ENCODE assay signal across 8 mouse cellular contexts in genomic region chrX:139209829-139210225, GRCm38 (mm10). TPM values are rescaled to one million over a fixed set of nuclear protein-coding genes. Genes with fewer than 3 reads are reported as not detected.
DNase-seq lines count a peak whose midpoint lies in the region; ATAC-seq and TF ChIP-seq lines count a peak whose summit lies in the region.

Gene Mum1l1, plus strand, starts transcription at chrX:139210042.

- H3K4me3 ChIP-seq in ES-E14 (ENCODE audit: insufficient read depth in 1 of 2, low read depth in 1 of 2, low read length in 2 of 2, poor library complexity in 1 of 2, severe bottlenecking in 1 of 2): peak within 1 kb of the TSS; percentile 69 to 70
- H3K4me3 ChIP-seq in forebrain, embryonic 14.5 days (ENCODE audit: low read depth, low read length): peak within 1 kb of the TSS; percentile 38
- peak within 1 kb of the TSS; percentile 59 for H3K4me3 ChIP-seq in heart, postnatal 0 days (ENCODE audit: low read depth, low read length)

- no peaks in the 10 kb centered on the region for H3K4me1 ChIP-seq in ES-E14 (ENCODE audit: control insufficient read depth in 2 of 2, insufficient read depth in 2 of 2, low read length in 2 of 2, poor library complexity in 1 of 2)
- no peaks in the 10 kb centered on the region for H3K4me1 ChIP-seq in forebrain, embryonic 14.5 days (ENCODE audit: control insufficient read depth, insufficient read depth, low read length)
- no peaks in the 10 kb centered on the region for H3K4me1 ChIP-seq in heart, postnatal 0 days (ENCODE audit: control insufficient read depth, insufficient read depth)

- no peaks in the 10 kb centered on the region for H3K27me3 ChIP-seq in forebrain, embryonic 14.5 days (replicated peaks; ENCODE audit: control insufficient read depth, insufficient read depth, low read length)
- H3K27me3 ChIP-seq in heart, postnatal 0 days (ENCODE audit: control insufficient read depth, insufficient read depth, low read length): no peaks in the 10 kb centered on the region

- WGBS in forebrain, embryonic 14.5 days: 30% methylated on average over 31 of the region's 31 CpGs
- 15% methylated on average over 29 of the region's 31 CpGs for WGBS in heart, postnatal 0 days

- H3K36me3 ChIP-seq in ES-E14 (ENCODE audit: control insufficient read depth, insufficient read depth, low read length, poor library complexity, severe bottlenecking): no peaks in the 10 kb centered on the region
- H3K36me3 ChIP-seq in forebrain, embryonic 14.5 days (ENCODE audit: control insufficient read depth, insufficient read depth, low read length): no peaks in the 10 kb centered on the region
- no peaks in the 10 kb centered on the region for H3K36me3 ChIP-seq in heart, postnatal 0 days (replicated peaks; ENCODE audit: control insufficient read depth, insufficient read depth, low read length)

- no peak within 1 kb of the TSS for H3K27ac ChIP-seq in ES-E14 (ENCODE audit: insufficient read depth, low read depth, low read length, poor library complexity, severe bottlenecking)
- no peak within 1 kb of the TSS for H3K27ac ChIP-seq in forebrain, embryonic 14.5 days (ENCODE audit: low read depth, low read length)
- H3K27ac ChIP-seq in heart, postnatal 0 days (ENCODE audit: low read depth): peak within 1 kb of the TSS; percentile 64

- peak; percentile 70; the same call in 1 of the 2 replicates for ATAC-seq in cerebellum, adult (ENCODE audit: insufficient number of reproducible peaks, low FRiP score, low TSS enrichment)
- peak; percentile 97 for ATAC-seq in forebrain, embryonic 14.5 days
- ATAC-seq in heart, postnatal 0 days (ENCODE audit: insufficient read depth, low read depth): peak; percentile 96

- peak within 1 kb of the TSS; percentile 57; the same call in 1 of the 2 replicates for H3K9ac ChIP-seq in ES-E14 (ENCODE audit: insufficient read depth, low read depth, low read length, poor library complexity, severe bottlenecking)
- peak within 1 kb of the TSS; percentile 46; the same call in 1 of the 2 replicates for H3K9ac ChIP-seq in forebrain, embryonic 14.5 days (ENCODE audit: low read length)
- H3K9ac ChIP-seq in heart, postnatal 0 days (replicated peaks; ENCODE audit: low read depth, low read length): peak within 1 kb of the TSS; percentile 50

- no peaks in the 10 kb centered on the region for H3K9me3 ChIP-seq in ES-E14 (ENCODE audit: control insufficient read depth, insufficient read depth, low read depth, low read length)
- H3K9me3 ChIP-seq in forebrain, embryonic 14.5 days (replicated peaks; ENCODE audit: control insufficient read depth, low read length): no peaks in the 10 kb centered on the region
- H3K9me3 ChIP-seq in heart, postnatal 0 days (replicated peaks; ENCODE audit: control insufficient read depth, low read length): no peaks in the 10 kb centered on the region

- peak; percentile 30 for DNase-seq in ES-E14 (ENCODE audit: low read depth, low spot score)
- DNase-seq in forebrain, embryonic 14.5 days (ENCODE audit: low spot score): peak; percentile 61
- peak; percentile 66 for DNase-seq in heart, postnatal 0 days (ENCODE audit: low spot score)
- peak; percentile 71 to 74 for DNase-seq in kidney, postnatal 25 days
- peak; percentile 78 for DNase-seq in lung, postnatal 10 days
- peak; percentile 77 for DNase-seq in retina, postnatal 1 day
- DNase-seq in urinary bladder, postnatal 10 days (ENCODE audit: low spot score): peak; percentile 10

- no peak for TF ChIP-seq CTCF in heart, postnatal 0 days (IDR thresholded peaks at IDR 0.05; ENCODE audit: low read depth)

- in situ Hi-C loops in ES-E14 (cut with MboI; ENCODE audit: low sequenced_read_pairs in 2 of 2, unreplicated experiment in 2 of 2): no loop called here

- no peak for TF ChIP-seq EP300 in heart, postnatal 0 days (IDR thresholded peaks at IDR 0.05; ENCODE audit: low read depth)

- peak within 1 kb of the TSS; percentile 58 for H3K4me2 ChIP-seq in forebrain, embryonic 14.5 days (ENCODE audit: low read length)
- H3K4me2 ChIP-seq in heart, postnatal 0 days (ENCODE audit: low read depth, low read length): peak within 1 kb of the TSS; percentile 66

TF ChIP-seq in ES-E14, 5 proteins besides CTCF, POLR2A, EP300 and RAD21:
- TF ChIP-seq CHD2 (IDR thresholded peaks at IDR 0.05; ENCODE audit: low read depth, low read length) (no peak), ZC3H11A (IDR thresholded peaks at IDR 0.05; ENCODE audit: borderline replicate concordance, low read depth, low read length) (no peak)

RNA-seq across cellular contexts. Expression of gene Mum1l1, which starts in this region (rescaled TPM):
- 4.1 and 7.7 TPM in 2 replicates for total RNA-seq in ES-E14 (2012; rRNA removed)
- 8.9 and 9.5 TPM in 2 replicates for polyA plus RNA-seq in forebrain, embryonic 14.5 days (2014; fragmentation: Nextera tagmentation; extraction: Ambion mirVana)
- 8.4 and 12.2 TPM in 2 replicates for total RNA-seq in heart, postnatal 0 days (2014; rRNA removed; ENCODE audit: low replicate concordance)
- polyA plus RNA-seq in heart, postnatal 0 days (2015; fragmentation: Nextera tagmentation; extraction: Ambion mirVana): 16.0 and 16.9 TPM in 2 replicates

Comparison
In these comparisons a context has a peak if more than half of its experiments do, and no peak if none do; other contexts are left out.
1. DNase-seq: peak in every context shown above with its lines; median percentile 78 in lung, postnatal 10 days; 77 in retina, postnatal 1 day; 72 in kidney, postnatal 25 days; 66 in heart, postnatal 0 days; 61 in forebrain, embryonic 14.5 days; 30 in ES-E14; 10 in urinary bladder, postnatal 10 days.